Mouse (Mus musculus): ENCODE results near the gene Cnn3.
A peak's percentile ranks its signal among the peaks of the same experiment; 100 is the strongest.

The Cnn3 gene

DNA sequence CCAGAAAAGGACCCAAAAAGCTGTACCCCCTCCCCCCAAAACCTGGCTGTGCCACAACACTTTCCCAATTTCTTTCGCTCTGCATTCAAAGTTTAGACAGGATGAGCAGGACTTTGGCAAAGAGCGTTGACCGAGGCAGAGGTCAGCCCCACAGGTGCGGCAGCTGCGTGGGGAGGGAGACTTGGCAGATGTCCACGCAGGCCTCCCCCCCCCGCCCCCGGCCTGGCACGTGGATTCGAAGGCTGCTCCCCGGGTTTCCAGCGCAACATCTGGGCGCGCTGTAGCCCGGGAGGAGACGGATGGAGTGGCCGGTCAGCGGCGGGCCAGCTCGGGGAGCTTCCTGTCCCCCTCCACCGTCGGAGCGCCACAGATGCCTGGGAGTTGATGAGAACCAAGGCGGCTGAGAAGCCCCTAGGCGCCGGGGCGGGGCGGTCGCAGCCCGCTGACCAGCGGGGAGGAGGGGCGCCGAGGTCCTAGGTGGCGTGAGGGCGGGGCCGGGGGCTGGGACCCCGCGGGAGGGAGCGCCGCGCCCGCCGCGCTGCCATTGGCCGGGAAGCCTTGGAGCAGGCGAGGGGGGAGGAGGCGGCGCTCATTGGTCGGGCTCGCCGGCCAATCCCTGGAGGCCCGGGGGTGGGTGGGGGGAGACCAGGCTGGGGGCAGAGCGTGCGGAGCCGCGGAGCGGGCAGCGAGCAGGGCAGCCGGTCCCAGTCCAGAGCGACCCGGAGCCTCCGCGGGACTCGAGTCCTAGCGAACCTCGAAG, at the start of gene Cnn3:
Cnn3 (plus strand) TSS at position 637 of the 760 bp plus-strand sequence.
- peak; percentile 97 to 98 for DNase-seq

DNA sequence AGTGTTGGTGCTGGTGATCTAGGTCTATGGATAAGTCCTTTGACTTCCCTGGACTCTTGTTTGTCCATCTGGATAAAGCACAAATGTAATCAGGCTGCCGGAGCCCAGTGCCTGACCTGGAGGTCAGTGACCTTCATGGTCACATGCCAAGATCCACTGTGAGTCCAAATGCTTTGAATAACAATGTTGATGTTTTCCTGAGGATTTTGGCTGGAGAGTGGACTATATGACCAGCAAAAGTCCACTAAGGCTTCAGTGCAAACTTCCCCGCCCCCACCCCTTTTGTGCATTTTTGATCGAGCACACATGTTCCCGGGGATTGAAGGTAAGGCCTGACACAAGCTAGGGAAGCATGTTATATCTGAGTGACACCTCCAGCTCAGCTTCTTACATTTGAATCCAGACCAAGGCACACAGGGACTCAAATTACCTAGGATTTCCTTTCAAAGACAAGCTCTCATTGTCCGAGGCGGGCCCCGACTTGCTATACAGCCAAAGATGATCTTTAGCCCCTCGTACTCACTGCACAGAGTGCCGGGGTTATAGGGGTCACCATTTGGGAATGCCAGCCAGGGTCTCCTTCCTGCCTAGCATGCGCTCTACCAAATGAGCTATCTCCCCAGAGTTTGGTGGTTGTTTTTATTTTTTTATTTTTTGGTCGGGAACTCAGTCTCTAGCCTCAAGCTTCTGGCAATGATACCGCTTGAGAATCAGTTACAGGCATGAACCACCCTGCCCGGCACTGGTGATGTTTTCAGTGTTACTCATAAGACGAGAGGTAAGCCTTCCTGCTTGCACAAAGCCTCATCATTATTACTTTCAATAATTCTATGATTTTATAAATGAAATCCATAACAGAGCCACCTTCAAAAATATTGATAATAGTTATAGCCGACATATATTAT, 47.3 kb upstream of the Cnn3 start:
- peak; percentile 91 to 92 for DNase-seq

- no peak for DNase-seq
Observed at GRCm38 (mm10) chr3:121379699-121380098, 46.6 kb upstream of the Cnn3 start.

DNA sequence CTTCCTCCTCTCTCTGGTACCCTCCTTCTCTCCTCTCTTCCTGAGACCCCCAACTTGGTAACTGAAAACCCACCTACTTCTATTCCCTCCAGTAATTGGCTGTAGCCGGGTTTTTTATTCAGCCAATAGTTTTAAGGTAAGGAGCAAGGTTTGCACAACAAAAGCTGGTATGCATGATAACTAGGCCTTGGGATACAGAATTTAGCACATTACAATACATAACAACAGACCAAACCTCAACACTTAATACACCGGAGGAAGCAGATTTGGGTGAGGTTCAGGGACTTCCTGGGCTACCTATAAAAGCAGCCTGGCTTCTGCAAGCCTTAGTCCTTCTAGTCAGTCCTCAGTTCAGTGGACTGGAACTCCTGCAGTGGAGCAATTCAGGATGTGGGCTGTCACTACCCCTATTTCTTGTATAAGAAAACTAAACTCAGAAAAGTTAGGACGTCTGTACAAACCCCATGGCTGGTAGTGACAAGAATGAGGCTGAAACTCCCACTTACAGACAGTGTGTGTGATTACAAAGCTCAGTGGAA, 38.8 kb upstream of the Cnn3 start:
- no peak for DNase-seq

DNA sequence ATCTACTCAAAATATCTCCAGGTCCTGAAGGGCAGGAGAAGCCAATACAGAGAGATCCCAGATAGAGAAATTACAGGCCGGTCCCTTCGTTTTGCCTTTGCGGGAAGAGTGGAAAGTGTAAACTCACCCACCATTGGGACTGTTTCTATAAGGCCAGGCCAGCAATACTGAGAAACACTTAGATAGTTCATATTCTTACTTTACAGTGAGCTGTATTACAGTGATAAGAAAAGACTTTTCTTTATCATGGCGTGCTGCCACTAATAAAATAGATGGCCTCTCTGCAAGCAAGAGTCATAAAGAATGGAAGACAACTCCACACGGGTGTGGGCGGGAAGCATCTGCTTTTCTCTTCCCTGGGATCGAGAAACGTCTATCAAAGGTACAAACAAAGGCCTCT, 36.9 kb upstream of the Cnn3 start:
- no peak for DNase-seq

DNA sequence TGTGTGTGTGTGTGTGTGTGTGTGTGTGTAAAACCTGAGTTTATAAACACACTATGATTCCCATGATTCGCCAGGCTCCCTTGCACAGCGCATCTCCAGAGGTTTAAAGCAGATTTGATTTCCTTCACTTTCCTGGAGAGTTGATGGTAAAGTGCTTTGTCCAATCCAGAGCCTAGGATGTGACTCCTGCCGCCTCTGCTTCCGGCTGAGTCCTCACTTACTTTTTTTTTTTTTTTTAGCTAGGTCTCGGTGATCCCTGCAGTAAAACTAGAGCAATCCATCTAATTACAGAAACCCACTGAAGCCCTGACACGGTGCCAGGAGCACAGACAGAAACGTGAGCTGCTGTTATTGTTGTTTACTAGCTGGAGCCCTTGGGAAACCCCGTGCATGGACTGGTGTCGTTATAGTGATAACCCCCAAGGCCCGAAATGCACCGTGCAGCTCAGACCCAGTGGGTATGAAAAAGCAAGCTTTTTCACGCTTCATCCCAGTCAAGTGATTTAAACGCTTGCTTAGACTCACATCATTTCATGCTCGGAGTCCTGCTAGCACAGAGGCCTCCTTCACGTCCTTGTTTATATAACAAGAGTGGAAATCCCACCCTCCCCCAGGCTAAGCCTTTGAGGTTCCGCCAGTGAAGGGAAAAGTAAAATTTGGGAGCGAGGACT, 36.3 kb upstream of the Cnn3 start:
- DNase-seq: peak in 1 of 2 experiments; percentile 61

DNA sequence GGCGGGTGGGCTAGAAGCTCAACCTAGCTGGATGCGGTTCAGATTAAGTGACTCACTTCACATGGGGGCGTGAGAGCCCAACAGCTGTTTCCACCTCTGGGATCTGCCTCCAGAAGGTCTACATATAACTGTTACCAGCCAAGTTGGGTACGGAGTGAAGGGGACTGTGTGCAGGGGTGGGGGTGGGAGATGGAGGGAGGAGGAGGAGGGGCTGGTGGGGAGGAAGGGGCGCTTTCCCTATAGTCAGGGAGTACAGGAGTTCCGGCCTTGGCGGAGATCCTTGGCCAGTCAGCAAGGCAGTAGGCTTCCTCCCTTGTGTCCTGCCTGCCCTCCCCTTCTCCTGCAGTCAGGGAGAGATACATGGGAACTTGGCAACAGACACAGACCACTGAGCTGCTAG, 35.6 kb upstream of the Cnn3 start:
- DNase-seq: peak in 1 of 2 experiments; percentile 30

DNA sequence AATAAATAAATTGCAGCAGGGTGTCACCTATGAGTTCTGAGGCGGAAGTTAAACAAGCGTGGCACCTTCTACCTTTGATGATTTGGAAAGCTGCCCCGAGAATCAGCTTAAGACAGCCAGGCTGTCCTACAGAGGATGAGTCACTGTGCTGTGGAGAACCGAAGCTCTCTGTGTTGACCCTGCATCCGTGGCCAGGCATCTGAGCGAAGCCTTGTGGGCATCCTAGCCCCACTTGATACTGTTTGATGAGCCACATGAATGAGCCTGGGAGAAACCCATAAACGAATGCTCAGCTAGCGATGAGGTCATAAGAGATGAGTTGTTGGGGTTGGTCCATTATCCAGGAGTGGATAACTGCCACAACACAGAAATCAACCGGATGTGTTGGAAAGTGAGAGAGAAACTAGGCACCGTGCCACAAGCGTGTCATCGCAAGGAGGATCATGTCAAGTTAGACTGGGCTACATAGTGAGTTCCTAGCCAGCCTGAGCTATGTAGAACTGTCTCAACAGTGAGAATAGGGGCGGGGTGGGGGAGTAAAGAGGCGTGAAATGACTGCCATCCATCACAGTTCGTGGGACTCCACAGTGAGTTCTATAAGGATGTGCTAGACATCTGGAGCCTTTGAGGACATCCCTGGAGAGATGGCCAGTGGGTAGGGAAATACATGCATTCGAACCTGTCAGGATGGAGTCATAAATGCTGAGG, 30.6 kb upstream of the Cnn3 start:
- DNase-seq: peak in 1 of 2 experiments; percentile 51

DNA sequence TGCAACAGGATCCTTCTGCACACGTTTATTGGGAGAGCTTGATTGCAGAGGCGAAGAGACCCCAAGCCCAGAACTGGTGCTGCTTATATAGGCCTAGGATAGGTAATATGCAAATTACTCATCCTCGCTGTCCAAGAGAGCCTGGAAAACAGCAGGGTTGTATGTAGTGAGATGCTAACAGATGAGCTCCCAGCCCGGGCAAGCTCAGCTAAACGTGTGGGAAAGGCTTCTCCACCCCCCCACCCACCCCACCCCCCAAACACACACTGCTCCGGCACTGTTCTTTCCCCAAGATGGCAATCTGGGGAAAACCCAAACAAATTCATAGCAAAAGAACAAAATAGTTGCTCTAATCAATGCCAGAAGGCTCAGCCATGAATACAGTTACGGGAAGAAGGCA, 29.7 kb upstream of the Cnn3 start:
- no peak for DNase-seq

DNA sequence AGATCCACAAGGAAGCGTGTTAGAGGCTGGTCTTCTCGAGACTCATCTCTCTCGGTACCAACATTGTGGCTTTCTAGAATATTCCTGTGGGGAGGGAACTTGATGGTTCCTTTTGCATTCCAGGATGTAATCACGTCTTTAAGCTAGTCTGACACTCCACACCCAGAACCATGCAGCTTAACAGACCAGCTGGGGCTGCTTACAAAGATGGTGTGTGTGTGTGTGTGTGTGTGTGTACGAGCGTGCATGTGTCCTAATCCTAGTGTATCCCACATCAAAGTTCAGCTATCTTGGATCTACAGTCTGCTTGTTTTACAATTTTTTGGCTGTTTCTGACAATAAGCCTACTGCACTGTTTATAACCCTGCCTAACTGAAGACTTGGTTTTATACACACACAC, 29.3 kb upstream of the Cnn3 start:
- no peak for DNase-seq

- DNase-seq: no peak
Observed at GRCm38 (mm10) chr3:121401384-121401783, 24.9 kb upstream of the Cnn3 start.

GRCm38 (mm10) chr3:121402096-121402495, 24.2 kb upstream of the Cnn3 start:
- DNase-seq: no peak

- no peak for DNase-seq
Observed at GRCm38 (mm10) chr3:121403449-121403848, 22.8 kb upstream of the Cnn3 start.

- DNase-seq: no peak
Observed at GRCm38 (mm10) chr3:121405101-121405500, 21.2 kb upstream of the Cnn3 start.

DNA sequence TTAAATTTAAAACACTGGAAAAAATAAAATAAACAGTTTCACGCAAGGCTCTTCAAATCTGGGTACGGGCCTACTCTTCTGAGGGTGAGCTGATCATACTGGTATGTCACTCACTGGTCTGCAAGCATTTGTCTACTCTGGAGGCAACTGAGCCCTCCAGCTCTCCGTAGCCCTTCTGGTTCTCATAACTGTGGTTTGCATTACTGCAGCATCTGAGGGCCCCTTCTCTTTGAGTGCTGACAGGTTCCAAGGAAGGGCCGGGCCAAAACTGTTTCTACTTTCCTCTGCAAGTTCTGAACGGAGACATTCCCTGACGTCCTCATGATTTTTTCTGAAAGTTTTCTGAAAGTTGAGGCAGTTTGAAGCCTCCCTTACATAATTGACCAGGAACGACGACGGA, 18.9 kb upstream of the Cnn3 start:
- no peak for DNase-seq

- DNase-seq: peak; percentile 41 to 53
Observed at GRCm38 (mm10) chr3:121408386-121408785, 17.9 kb upstream of the Cnn3 start.

DNA sequence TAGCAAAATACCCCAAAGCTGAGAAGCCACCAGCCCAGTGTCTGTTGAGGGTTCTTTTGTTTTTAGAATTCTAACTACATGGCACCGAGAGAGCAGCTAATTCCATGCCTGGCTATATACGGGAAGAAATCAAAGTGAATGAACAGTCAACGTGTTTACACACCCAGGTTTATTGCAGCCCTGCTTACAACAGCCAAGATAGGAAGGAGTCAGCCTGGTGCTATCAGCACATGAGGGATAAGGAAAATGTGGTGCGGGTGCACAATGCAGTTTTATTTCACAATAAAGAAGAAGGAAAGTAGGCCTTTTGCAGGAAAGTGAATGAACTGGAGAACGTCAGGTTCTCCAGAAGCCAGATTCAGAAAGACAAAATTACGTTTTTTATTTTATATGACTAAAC, 14.8 kb upstream of the Cnn3 start:
- no peak for DNase-seq

DNA sequence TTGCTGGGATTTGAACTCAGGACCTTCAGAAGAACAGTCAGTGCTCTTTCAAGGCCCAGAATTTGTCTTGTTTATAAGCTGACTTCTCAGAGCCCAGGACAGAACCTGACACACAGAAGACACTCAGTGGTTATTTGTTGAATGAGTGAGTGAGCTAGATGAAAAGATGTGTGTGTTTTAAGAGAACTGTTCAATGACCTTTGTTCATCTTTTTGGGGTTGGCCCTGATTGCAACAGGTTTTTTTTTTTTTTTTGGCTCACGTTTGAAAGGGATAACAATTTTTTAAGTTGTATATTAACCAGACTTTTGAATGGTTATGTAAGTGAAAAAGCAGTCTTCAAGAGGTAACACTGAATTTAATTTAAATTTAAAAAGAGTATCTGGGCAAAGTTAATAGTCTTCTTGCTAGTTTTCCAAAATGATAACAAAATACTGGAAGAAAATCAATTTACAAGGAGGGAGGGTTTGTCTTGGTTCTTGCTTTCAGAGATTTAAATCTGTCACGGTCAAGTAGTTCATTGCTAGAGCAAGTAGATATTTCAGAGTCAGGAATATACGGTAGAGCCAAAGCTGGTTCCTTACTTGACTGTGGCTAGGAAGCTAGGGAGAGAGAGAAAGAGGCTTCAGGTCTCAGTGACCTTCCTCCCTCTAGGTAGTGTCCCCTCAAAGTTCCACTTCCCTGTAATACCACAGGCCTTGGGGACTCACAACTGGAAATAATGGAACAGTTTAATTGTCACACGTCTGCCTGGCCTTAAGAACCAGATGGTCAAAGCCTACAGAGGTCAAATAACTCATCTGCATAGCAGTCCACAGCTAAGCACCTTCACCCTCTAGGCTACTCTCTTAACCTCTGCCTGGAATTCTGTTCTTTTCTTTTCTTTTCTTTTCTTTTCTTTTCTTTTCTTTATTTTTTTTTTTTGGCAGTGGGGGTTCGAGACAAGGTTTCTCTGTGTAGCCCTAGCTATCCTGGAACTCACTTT, 9.8 kb upstream of the Cnn3 start:
- peak in 1 of 2 experiments; percentile 62 for DNase-seq

DNA sequence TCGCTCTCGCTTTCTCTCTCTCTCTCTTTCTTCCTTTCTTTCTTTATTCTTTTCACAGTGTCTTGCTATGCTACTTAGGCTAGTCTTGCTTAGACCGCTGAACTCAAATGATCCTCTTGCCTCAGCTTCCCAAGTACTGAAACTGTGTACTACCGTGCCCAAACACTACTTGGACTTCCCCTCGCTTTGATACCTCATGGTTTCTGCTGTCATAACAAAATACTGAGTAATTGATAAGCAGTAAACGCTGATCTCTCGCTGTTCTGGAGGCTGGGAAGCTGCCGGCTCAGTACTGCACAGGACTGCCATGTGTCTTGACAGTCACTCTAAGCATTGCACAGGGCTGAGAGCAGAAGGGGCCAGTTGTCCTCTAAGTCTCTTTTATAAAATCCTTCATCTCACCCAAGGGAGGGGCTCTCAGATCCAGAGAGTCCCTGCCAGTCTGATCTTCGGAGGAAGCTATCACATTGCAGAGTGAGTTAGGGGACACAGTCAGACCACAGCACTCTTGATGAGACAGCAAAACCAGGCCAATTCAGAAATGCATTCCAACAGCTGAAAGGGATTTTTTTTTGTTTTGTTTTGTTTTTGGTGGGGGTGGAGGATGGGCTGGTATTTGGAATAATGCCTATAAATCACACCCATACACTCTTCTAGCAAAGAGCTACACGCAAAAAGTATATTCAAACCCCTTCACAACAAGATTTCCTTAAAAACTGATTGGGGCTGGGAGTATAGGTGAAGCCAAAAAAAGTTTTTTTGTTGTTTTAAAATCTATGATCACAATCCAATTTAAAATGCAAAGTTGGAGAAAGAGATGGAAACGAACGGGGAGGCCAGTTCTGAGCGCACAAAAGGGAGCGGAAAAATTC, 8.7 kb upstream of the Cnn3 start:
- DNase-seq: no peak

GRCm38 (mm10) chr3:121418251-121418601, 8.1 kb upstream of the Cnn3 start:
- peak; percentile 38 to 43 for DNase-seq
